Mouse (Mus musculus): Measurements from ENCODE around the gene Lsm14a. TPM values are rescaled to one million over a fixed set of nuclear protein-coding genes. Genes with fewer than 3 reads are reported as not detected.
"Not testable (repeated sequence)": the region's sequence is repeated elsewhere in the genome, so short reads cannot be mapped to it uniquely, and the experiment has no call there.

Lsm14a gene
- polyA plus RNA-seq, 1 experiment from 2014 or later, result 38.2 TPM

DNA sequence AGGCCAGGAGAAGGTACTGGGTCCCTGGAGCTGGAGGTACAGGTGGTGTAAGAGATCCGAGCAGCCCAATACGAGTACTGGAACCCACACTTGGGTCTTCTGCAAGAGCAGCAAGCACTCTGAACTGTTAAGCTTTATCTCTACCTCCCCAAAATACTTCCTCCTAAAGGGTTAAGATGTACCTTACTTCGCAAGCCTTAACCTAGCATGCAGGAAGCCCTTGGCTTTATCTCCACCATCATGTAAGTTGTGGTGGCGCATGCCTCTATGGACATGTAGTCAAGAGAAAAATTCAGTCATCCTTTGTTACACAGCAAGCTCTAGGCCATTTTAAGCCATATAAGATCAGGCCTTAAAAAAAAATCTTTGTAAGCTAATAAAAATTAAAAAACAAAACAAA is 46.6 kb downstream of the Lsm14a start:
- H3K4me2 ChIP-seq (replicated peaks), result no peak overlapping the region
- ATAC-seq (ENCODE audit: low FRiP score), result no peak
- H3K27ac ChIP-seq, result no peak overlapping the region
- H3K4me3 ChIP-seq (replicated peaks; ENCODE audit: low read length), result no peak overlapping the region
- H3K36me3 ChIP-seq (replicated peaks; ENCODE audit: control insufficient read depth, insufficient read depth), result peaks cover 97% of the 10 kb centered on the region
- DNase-seq (ENCODE audit: low spot score), result no peak
- no peak overlapping the region for H3K9ac ChIP-seq
- no peaks in the 10 kb centered on the region for H3K9me3 ChIP-seq (ENCODE audit: control insufficient read depth, low read length)
- no peaks in the 10 kb centered on the region for H3K4me1 ChIP-seq (replicated peaks; ENCODE audit: control insufficient read depth, insufficient read depth, low read length)
- whole genome bisulfite sequencing, result 96% methylated on average over 4 of the region's 4 CpGs
- no peaks in the 10 kb centered on the region for H3K27me3 ChIP-seq (ENCODE audit: control insufficient read depth, insufficient read depth, low read length)

DNA sequence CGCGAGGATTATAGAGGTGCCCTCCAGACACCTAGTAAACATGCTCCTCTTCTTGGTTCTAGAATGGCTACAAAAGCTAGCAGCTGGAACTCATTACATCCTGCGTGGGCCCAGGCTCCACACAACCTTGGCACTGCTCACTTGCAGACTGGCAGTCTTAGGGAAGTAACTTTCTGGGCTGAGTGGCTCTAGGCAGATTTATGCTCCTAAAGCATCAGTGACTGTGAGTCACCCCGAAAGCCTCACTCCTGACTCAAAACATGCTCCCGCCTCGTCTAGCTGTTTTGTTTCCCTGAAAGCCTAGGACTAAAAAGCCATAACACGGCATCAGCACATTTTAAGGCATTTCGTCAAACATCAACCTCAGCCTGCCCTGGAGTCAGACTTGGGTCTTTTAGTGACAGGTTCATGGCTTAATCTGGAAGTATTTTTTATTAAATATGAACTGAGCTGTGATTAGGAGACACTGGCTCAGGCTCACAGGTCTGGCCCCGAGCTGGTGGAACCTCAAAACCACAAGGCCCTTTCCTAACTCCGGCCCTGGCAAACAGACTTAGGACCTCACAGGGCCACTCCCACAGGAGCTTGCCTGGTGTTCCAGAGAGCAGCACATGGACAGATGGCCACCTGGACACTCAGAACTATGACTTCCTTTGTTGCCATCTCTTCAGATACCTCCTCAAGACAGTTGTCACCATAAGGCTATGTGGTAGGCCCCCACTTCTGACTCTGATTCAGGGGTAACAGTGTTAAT is 50.9 kb downstream of the Lsm14a start:
- no peak overlapping the region for H3K9ac ChIP-seq
- H3K4me3 ChIP-seq (replicated peaks; ENCODE audit: low read length), result no peak overlapping the region
- H3K4me1 ChIP-seq (replicated peaks; ENCODE audit: control insufficient read depth, insufficient read depth, low read length), result no peaks in the 10 kb centered on the region
- H3K27ac ChIP-seq, result no peak overlapping the region
- no peaks in the 10 kb centered on the region for H3K27me3 ChIP-seq (ENCODE audit: control insufficient read depth, insufficient read depth, low read length)
- H3K9me3 ChIP-seq (ENCODE audit: control insufficient read depth, low read length), result no peaks in the 10 kb centered on the region
- H3K36me3 ChIP-seq (replicated peaks; ENCODE audit: control insufficient read depth, insufficient read depth), result peaks cover 77% of the 10 kb centered on the region
- no peak for ATAC-seq (ENCODE audit: low FRiP score)
- WGBS, result 93% methylated on average over 10 of the region's 10 CpGs
- no peak for DNase-seq (ENCODE audit: low spot score)
- no peak overlapping the region for H3K4me2 ChIP-seq (replicated peaks)

DNA sequence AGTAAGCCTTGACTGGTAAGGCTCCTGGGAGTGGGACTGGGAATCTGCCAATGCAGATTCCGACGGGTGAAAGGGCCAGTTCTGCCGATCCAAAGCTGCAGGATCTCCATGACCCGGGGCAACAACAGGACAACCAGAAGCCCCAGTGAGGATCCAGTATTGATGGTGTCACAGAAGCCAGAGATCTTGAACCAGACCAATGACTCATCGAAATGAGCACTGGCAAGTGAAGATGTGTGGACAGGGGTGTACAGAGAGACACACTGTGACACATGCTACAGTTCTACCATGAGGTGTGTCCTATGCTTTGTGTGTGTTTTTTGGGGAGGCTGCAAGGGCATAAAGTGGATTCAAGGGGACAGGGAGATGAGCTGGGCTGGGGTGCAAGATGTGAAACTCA is 52.3 kb downstream of the Lsm14a start:
- Histone ChIP-seq H3K9me3 (ENCODE audit: control insufficient read depth, low read length) (no peaks in the 10 kb centered on the region), H3K27ac (no peak overlapping the region), H3K4me1 (replicated peaks; ENCODE audit: control insufficient read depth, insufficient read depth, low read length) (no peaks in the 10 kb centered on the region), H3K4me3 (replicated peaks; ENCODE audit: low read length) (no peak overlapping the region), H3K27me3 (ENCODE audit: control insufficient read depth, insufficient read depth, low read length) (no peaks in the 10 kb centered on the region), H3K36me3 (replicated peaks; ENCODE audit: control insufficient read depth, insufficient read depth) (peaks cover 65% of the 10 kb centered on the region), H3K4me2 (replicated peaks) (no peak overlapping the region), H3K9ac (no peak overlapping the region)
- no peak for DNase-seq (ENCODE audit: low spot score)
- ATAC-seq (ENCODE audit: low FRiP score), result no peak
- WGBS, result 88% methylated on average over 5 of the region's 5 CpGs

DNA sequence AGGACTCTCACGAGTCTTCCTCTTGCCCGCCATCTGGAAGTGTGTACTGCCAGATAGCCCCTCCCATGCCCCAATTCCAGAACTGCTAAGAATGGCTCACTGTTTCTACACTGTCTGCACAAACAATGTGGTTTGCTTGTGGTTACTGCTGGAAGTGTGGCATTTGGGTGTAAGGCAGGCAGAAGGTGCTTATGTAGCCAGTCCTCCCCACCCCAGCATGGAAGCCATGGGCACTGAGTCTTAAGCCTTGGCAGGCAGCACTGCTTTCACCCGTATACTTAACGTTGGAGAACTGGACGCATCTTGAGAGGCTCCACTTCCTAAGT is 54.0 kb downstream of the Lsm14a start:
- Histone ChIP-seq H3K27ac (no peak overlapping the region), H3K4me1 (replicated peaks; ENCODE audit: control insufficient read depth, insufficient read depth, low read length) (no peaks in the 10 kb centered on the region), H3K9me3 (ENCODE audit: control insufficient read depth, low read length) (no peaks in the 10 kb centered on the region), H3K36me3 (replicated peaks; ENCODE audit: control insufficient read depth, insufficient read depth) (peaks cover 49% of the 10 kb centered on the region), H3K4me3 (replicated peaks; ENCODE audit: low read length) (no peak overlapping the region), H3K27me3 (ENCODE audit: control insufficient read depth, insufficient read depth, low read length) (no peaks in the 10 kb centered on the region), H3K4me2 (replicated peaks) (no peak overlapping the region), H3K9ac (no peak overlapping the region)
- 88% methylated on average over 5 of the region's 5 CpGs for WGBS
- ATAC-seq (ENCODE audit: low FRiP score) (no peak), DNase-seq (ENCODE audit: low spot score) (no peak)

DNA sequence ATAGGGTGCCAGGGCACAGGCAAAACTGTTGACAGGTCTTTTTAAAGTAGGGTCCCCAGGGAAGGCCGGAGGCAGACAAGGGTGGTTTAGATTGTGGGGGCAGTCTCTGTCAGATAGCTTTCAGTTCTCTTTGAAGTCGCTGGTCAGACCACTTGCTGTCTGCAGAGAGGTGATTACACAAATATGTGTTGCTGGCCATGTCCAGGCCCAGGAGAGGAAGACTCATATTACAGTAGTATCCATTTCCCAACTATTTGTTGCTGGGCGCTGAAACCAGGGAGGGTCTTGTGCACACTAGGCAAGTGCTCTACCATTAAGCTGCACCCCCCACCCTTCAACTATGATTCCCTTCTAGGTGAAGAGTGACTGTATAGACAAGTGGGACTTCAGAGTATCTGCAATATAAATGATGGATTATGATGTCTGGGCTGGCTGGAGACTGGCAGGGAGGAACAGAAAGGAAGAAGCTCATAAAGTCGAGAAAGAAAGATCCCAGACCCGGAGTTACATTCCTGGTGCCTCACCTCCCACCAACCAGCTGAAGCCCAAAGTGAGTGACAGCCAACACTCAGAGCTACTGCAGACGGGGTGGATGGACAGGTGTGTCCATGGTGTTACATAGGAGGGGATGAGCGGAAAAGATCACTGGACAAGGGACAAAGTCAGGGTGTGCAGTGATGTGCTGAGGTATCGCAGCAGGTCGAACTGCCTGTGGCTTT is 54.5 kb downstream of the Lsm14a start:
- ATAC-seq (ENCODE audit: low FRiP score), result no peak
- H3K9me3 ChIP-seq (ENCODE audit: control insufficient read depth, low read length), result no peaks in the 10 kb centered on the region
- H3K27ac ChIP-seq, result no peak overlapping the region
- H3K4me1 ChIP-seq (replicated peaks; ENCODE audit: control insufficient read depth, insufficient read depth, low read length), result no peaks in the 10 kb centered on the region
- no peak for DNase-seq (ENCODE audit: low spot score)
- H3K4me2 ChIP-seq (replicated peaks), result no peak overlapping the region
- H3K4me3 ChIP-seq (replicated peaks; ENCODE audit: low read length), result no peak overlapping the region
- WGBS, result 87% methylated on average over 9 of the region's 9 CpGs
- no peak overlapping the region for H3K9ac ChIP-seq
- H3K27me3 ChIP-seq (ENCODE audit: control insufficient read depth, insufficient read depth, low read length), result no peaks in the 10 kb centered on the region
- H3K36me3 ChIP-seq (replicated peaks; ENCODE audit: control insufficient read depth, insufficient read depth), result peaks cover 44% of the 10 kb centered on the region

DNA sequence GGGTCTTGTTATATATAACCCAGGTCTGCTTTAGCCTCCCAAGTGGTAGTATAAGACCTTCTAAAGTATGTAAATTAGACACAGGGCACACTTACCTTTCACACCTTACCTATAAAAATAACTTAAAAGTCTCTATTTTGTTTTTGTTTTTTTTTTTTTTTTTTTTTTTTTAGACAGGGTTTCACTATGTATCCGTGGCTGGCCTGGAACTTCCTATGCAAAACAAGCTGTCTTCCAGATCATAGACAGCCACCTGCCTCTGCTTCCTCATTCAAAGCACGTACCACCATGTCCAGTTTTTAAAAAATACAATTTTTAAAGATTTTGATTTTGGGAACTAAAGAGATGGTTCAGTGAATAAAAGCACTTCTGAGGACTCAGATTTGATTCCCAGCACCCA is 55.8 kb downstream of the Lsm14a start:
- 84% methylated on average over 2 of the region's 2 CpGs for WGBS

DNA sequence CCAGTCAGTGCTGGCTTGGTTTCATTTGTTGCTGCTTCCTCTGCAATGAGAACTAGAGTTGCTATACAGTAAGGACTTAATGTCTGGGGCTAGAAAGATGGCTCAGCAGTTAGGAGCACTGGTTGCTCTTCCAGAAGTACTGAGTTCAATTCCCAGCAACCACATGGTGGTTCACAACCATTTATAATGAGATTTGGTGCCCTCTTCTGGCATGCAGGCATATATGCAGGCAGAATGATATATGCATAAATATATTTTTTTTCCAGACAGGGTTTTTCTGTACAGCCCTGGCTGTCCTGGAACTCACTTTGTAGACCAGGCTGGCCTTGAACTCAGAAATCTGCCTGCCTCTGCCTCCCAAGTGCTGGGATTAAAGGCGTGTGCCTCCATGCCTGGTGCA is 56.6 kb downstream of the Lsm14a start:
- peaks cover 24% of the 10 kb centered on the region for H3K36me3 ChIP-seq (replicated peaks; ENCODE audit: control insufficient read depth, insufficient read depth)
- DNase-seq (ENCODE audit: low spot score); H3K4me2 ChIP-seq (replicated peaks); H3K4me1 ChIP-seq (replicated peaks; ENCODE audit: control insufficient read depth, insufficient read depth, low read length); H3K9ac ChIP-seq; ATAC-seq (ENCODE audit: low FRiP score); H3K27ac ChIP-seq; H3K9me3 ChIP-seq (ENCODE audit: control insufficient read depth, low read length); H3K27me3 ChIP-seq (ENCODE audit: control insufficient read depth, insufficient read depth, low read length); H3K4me3 ChIP-seq (replicated peaks; ENCODE audit: low read length): not testable (repeated sequence)
- WGBS, result 95% methylated on average over 1 of the region's 1 CpGs

More for the DNA sequence above, 55.8 kb downstream of the Lsm14a start:
- Histone ChIP-seq H3K4me1 (replicated peaks; ENCODE audit: control insufficient read depth, insufficient read depth, low read length) (no peaks in the 10 kb centered on the region), H3K4me2 (replicated peaks) (no peak overlapping the region), H3K27me3 (ENCODE audit: control insufficient read depth, insufficient read depth, low read length) (no peaks in the 10 kb centered on the region), H3K9ac (no peak overlapping the region), H3K36me3 (replicated peaks; ENCODE audit: control insufficient read depth, insufficient read depth) (peaks cover 31% of the 10 kb centered on the region), H3K9me3 (ENCODE audit: control insufficient read depth, low read length) (no peaks in the 10 kb centered on the region), H3K4me3 (replicated peaks; ENCODE audit: low read length) (no peak overlapping the region), H3K27ac (no peak overlapping the region)
- ATAC-seq (ENCODE audit: low FRiP score) (no peak), DNase-seq (ENCODE audit: low spot score) (no peak)

DNA sequence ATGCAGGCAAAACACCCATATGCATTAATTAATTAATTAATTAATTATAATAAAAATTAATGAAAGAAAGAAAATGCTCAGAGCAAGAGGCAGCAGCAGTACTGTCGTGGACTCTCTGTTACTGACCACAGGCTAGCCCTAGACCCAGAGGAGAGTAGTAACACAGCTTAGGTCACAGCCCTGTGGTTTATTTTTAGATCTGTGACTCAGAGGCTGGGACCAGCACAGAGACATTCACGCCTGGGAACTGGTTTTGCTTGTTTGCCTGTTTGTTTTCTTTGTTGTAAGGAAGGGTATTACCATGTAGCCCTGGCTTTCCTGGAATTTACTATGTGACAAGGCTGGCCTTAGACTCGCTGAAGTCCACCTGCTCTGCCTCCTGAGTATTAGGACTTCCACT is 65.6 kb downstream of the Lsm14a start:
- WGBS, result 66% methylated on average over 3 of the region's 3 CpGs
- no peak for ATAC-seq (ENCODE audit: low FRiP score)
- no peaks in the 10 kb centered on the region for H3K9me3 ChIP-seq (ENCODE audit: control insufficient read depth, low read length)
- no peaks in the 10 kb centered on the region for H3K27me3 ChIP-seq (ENCODE audit: control insufficient read depth, insufficient read depth, low read length)
- H3K36me3 ChIP-seq (replicated peaks; ENCODE audit: control insufficient read depth, insufficient read depth), result no peaks in the 10 kb centered on the region
- no peak overlapping the region for H3K4me3 ChIP-seq (replicated peaks; ENCODE audit: low read length)
- H3K27ac ChIP-seq, result no peak overlapping the region
- DNase-seq (ENCODE audit: low spot score), result no peak
- no peak overlapping the region for H3K9ac ChIP-seq
- no peak overlapping the region for H3K4me2 ChIP-seq (replicated peaks)
- no peaks in the 10 kb centered on the region for H3K4me1 ChIP-seq (replicated peaks; ENCODE audit: control insufficient read depth, insufficient read depth, low read length)

DNA sequence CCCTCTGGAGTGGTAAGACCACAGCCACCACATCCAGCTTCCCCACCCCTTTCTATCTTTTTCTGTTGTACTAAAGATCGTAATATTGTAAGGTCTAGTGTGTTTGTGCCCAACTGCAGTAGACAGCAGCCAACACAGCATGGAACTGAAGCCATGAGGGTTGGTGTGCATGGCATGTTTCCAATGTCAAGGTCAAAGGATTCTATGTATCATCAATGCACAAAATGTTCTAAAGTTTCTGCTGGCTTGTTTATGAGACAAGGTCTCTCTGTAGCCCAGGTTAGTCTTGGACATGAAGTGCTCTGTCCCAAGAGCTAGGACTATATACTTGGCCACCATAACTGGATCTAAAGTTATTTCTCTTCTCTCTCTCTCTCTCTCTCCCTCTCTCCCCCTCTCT is 68.3 kb downstream of the Lsm14a start:
- Histone ChIP-seq H3K36me3 (replicated peaks; ENCODE audit: control insufficient read depth, insufficient read depth) (no peaks in the 10 kb centered on the region), H3K4me1 (replicated peaks; ENCODE audit: control insufficient read depth, insufficient read depth, low read length) (no peaks in the 10 kb centered on the region), H3K4me2 (replicated peaks) (no peak overlapping the region), H3K9me3 (ENCODE audit: control insufficient read depth, low read length) (no peaks in the 10 kb centered on the region), H3K9ac (no peak overlapping the region), H3K27ac (no peak overlapping the region), H3K4me3 (replicated peaks; ENCODE audit: low read length) (no peak overlapping the region), H3K27me3 (ENCODE audit: control insufficient read depth, insufficient read depth, low read length) (no peaks in the 10 kb centered on the region)
- DNase-seq (ENCODE audit: low spot score), result no peak
- 93% methylated on average over 1 of the region's 1 CpGs for WGBS
- ATAC-seq (ENCODE audit: low FRiP score), result no peak

All from hindbrain, embryonic 14.5 days (tissue).